Mouse (Mus musculus): Measurements from ENCODE around the gene Slu7.

The Slu7 gene

GRCm38 (mm10) chr11:43485855-43486254 is 52.3 kb downstream of the Slu7 start:
- no peak for DNase-seq (ENCODE audit: low spot score)

GRCm38 (mm10) chr11:43492663-43493062 is 59.1 kb downstream of the Slu7 start:
- DNase-seq (ENCODE audit: low spot score): peak; percentile 86

DNA sequence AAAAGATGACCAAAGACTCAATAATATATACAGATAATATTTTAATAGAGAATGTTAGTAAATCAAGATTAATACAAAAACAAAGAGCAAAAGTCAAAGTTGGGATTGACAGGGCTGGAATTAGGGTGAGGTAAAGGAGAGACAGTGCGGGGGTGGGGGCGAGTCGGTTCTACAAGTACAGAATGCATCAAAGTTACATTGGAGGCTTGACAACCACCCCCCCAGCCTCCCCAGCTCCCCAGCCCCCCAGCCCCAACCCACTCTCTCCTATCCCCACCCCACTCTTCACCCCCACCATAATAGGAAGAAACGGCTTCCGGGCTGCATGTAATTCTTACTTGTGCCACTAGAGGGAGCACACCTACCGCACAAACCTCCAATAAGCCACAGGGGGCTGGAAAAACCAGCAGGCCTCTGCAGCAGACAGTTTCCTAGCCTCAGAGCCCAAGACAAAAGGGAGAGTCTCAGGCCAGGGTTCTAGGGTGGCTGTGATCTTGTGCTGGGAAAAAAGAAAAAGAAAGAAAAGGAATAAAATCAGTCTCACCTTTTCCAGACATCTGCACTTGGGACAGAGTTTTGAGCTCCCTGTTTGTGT is 60.4 kb downstream of the Slu7 start:
- peak; percentile 84 for DNase-seq (ENCODE audit: low spot score)

- DNase-seq (ENCODE audit: low spot score): peak; percentile 56
These were observed 61.5 kb downstream of the Slu7 start for GRCm38 (mm10) chr11:43495037-43495436.

DNA sequence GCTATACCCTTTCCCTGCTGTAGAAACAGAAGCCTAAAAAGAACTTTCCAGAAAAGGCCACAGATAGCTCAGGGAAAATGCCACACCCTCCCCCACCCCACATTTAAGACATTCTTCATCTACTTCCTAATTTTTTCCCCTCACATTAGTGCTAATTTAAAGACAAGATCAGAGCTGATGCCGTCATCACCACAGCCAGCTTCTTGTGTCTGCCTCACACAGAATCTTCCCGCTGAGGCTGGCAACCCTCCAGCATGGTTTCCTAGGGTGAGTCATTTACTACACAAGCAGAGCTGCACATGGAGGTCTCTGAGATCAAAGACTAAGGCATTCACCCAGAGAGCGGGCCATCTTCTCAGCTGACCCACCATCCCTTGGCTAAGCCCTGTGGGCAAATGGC is 62.0 kb downstream of the Slu7 start:
- no peak for DNase-seq (ENCODE audit: low spot score)

Measured in embryo, embryonic 10 days (tissue).